Mouse (Mus musculus) kidney, postnatal 10 days (tissue): ENCODE measurements at regions not wholly inside any gene's neighbourhood (a gene's known extent, or its start where the extent isn't known, plus 50 kb on each side); places are given as distances from the start of the nearest gene placed in this dataset.

ENCODE experiments used
- DNase-seq: peaks from one replicate; pipeline ENCODE4 v3.0.0; 2021; ENCODE audit warnings: mixed read lengths

GRCm38 (mm10) chr6:117015461-117015860 is 152.9 kb upstream of the Cxcl12 start:
- DNase-seq, result no peak

GRCm38 (mm10) chr6:117021851-117022250 is 146.5 kb upstream of the Cxcl12 start:
- DNase-seq, result peak; percentile 61

GRCm38 (mm10) chr6:117032042-117032746 is 136.1 kb upstream of the Cxcl12 start:
- DNase-seq, result peak; percentile 28

- DNase-seq, result no peak
Observed at GRCm38 (mm10) chr6:117043744-117044143, 124.6 kb upstream of the Cxcl12 start.

GRCm38 (mm10) chr6:117049459-117050010 is 118.8 kb upstream of the Cxcl12 start:
- DNase-seq, result peak; percentile 25

- peak; percentile 47 for DNase-seq
Observed at GRCm38 (mm10) chr6:117060688-117061087, 107.6 kb upstream of the Cxcl12 start.

- no peak for DNase-seq
Observed at GRCm38 (mm10) chr6:117067541-117068305, 100.6 kb upstream of the Cxcl12 start.

GRCm38 (mm10) chr6:117071311-117071710 is 97.0 kb upstream of the Cxcl12 start:
- peak; percentile 41 for DNase-seq

- DNase-seq, result no peak
Observed at GRCm38 (mm10) chr6:117071857-117072256, 96.5 kb upstream of the Cxcl12 start.

- DNase-seq, result no peak
Observed at GRCm38 (mm10) chr6:117079500-117079899, 88.8 kb upstream of the Cxcl12 start.

GRCm38 (mm10) chr6:117080973-117081372 is 87.4 kb upstream of the Cxcl12 start:
- DNase-seq, result peak; percentile 59

- no peak for DNase-seq
Observed at GRCm38 (mm10) chr6:117084211-117084610, 84.1 kb upstream of the Cxcl12 start.

GRCm38 (mm10) chr6:117084833-117085500 is 83.4 kb upstream of the Cxcl12 start:
- no peak for DNase-seq

GRCm38 (mm10) chr6:117094742-117095141 is 73.6 kb upstream of the Cxcl12 start:
- DNase-seq, result no peak

- no peak for DNase-seq
Observed at GRCm38 (mm10) chr6:117099871-117100270, 68.5 kb upstream of the Cxcl12 start.

GRCm38 (mm10) chr6:117102693-117103092 is 65.6 kb upstream of the Cxcl12 start:
- peak; percentile 31 for DNase-seq

- DNase-seq, result no peak
Observed at GRCm38 (mm10) chr6:117104047-117104446, 64.3 kb upstream of the Cxcl12 start.

- DNase-seq, result no peak
Observed at GRCm38 (mm10) chr6:117104463-117104862, 63.9 kb upstream of the Cxcl12 start.

GRCm38 (mm10) chr6:117105182-117105589 is 63.1 kb upstream of the Cxcl12 start:
- DNase-seq, result peak; percentile 46

GRCm38 (mm10) chr6:117110291-117110690 is 58.0 kb upstream of the Cxcl12 start:
- DNase-seq, result no peak

- no peak for DNase-seq
Observed at GRCm38 (mm10) chr6:117114859-117115258, 53.5 kb upstream of the Cxcl12 start.

- no peak for DNase-seq
Observed at GRCm38 (mm10) chr6:117118081-117118480, 50.3 kb upstream of the Cxcl12 start.
